Mouse (Mus musculus) stomach, embryonic 14.5 days (tissue): ENCODE measurements around the gene B230118H07Rik. TPM values are rescaled to one million over a fixed set of nuclear protein-coding genes. Genes with fewer than 3 reads are reported as not detected.

Experiments
- ATAC-seq: fragments of 200-750 bp; cut with Nextera tagmentation; 2 replicates; pipeline ENCODE4 v1.8.0; 2017; ENCODE audit warnings: low read depth, moderate TSS enrichment; ENCODE audit not compliant: insufficient number of reproducible peaks, insufficient read depth, low FRiP score
- H3K27ac ChIP-seq: fragments of 300-500 bp; sonication (generic); 2 replicates; pipeline ENCODE4 v1.5.1; 2014; ENCODE audit warnings: mild to moderate bottlenecking, low read length, moderate library complexity, mixed read lengths
- H3K27me3 ChIP-seq: fragments of 300-500 bp; sonication (generic); 2 replicates; pipeline ENCODE4 v1.6.1; 2014; ENCODE audit warnings: low read length, control low read depth, mixed read lengths; ENCODE audit not compliant: control insufficient read depth, insufficient read depth
- H3K36me3 ChIP-seq: fragments of 300-500 bp; sonication (generic); 2 replicates; pipeline ENCODE4 v1.6.1; 2014; ENCODE audit warnings: mild to moderate bottlenecking, control low read depth, low read length, moderate library complexity, mixed read lengths; ENCODE audit not compliant: control insufficient read depth, insufficient read depth
- H3K4me1 ChIP-seq: fragments of 300-500 bp; sonication (generic); 2 replicates; pipeline ENCODE4 v1.6.1; 2014; ENCODE audit warnings: low read length, control low read depth, mixed read lengths; ENCODE audit not compliant: control insufficient read depth, insufficient read depth
- H3K4me2 ChIP-seq: fragments of 300-500 bp; sonication (generic); replicated peaks from 2 replicates; pipeline ENCODE4 v1.6.1; 2014; ENCODE audit warnings: low read depth, low read length, control low read depth
- H3K4me3 ChIP-seq: fragments of 300-500 bp; sonication (generic); 2 replicates; pipeline ENCODE4 v1.5.1; 2014; ENCODE audit warnings: low read depth, low read length, control low read depth
- H3K9ac ChIP-seq: fragments of 300-500 bp; sonication (generic); replicated peaks from 2 replicates; pipeline ENCODE4 v1.6.1; 2014; ENCODE audit warnings: low read depth, mild to moderate bottlenecking, control low read depth, low read length, moderate library complexity, mixed read lengths
- H3K9me3 ChIP-seq: fragments of 300-500 bp; sonication (generic); 2 replicates; pipeline ENCODE4 v1.6.1; 2016; ENCODE audit warnings: low read depth, low read length, control low read depth; ENCODE audit not compliant: control insufficient read depth
- WGBS: fragments of 180-500 bp; shearing (Covaris S2); extraction: QIAGEN DNeasy Blood & Tissue Kit; methylation state at CpG from one replicate; pipeline ENCODE4 v1.1.7; 2014; 5-methylcytosine and 5-hydroxymethylcytosine counted together
- polyA plus RNA-seq: library from polyadenylated mRNA; unstranded; fragments of >200 nt; fragmentation: Nextera tagmentation; extraction: Ambion mirVana; gene quantifications from 2 replicates; pipeline ENCODE4 v1.2.1, GENCODE M21; 2014

Gene B230118H07Rik
- polyA plus RNA-seq, 1 experiment from 2014 or later, result 63.4 TPM

- WGBS, result 93% methylated on average over 1 of the region's 1 CpGs
- no peaks in the 10 kb centered on the region for H3K4me1 ChIP-seq
- H3K36me3 ChIP-seq, result no peaks in the 10 kb centered on the region
- H3K9ac ChIP-seq, result no peak overlapping the region
- no peak overlapping the region for H3K4me3 ChIP-seq
- no peaks in the 10 kb centered on the region for H3K9me3 ChIP-seq
- ATAC-seq, result no peak
- H3K27ac ChIP-seq, result no peak overlapping the region
- no peaks in the 10 kb centered on the region for H3K27me3 ChIP-seq
- H3K4me2 ChIP-seq, result no peak overlapping the region
These were observed 46.2 kb downstream of the B230118H07Rik start for GRCm38 (mm10) chr2:101603099-101603498.

- ATAC-seq, result no peak
- Histone ChIP-seq H3K27ac (no peak overlapping the region), H3K27me3 (no peaks in the 10 kb centered on the region), H3K36me3 (no peaks in the 10 kb centered on the region), H3K9ac (no peak overlapping the region), H3K4me3 (no peak overlapping the region), H3K4me2 (no peak overlapping the region), H3K4me1 (no peaks in the 10 kb centered on the region), H3K9me3 (no peaks in the 10 kb centered on the region)
- WGBS, result 29% methylated on average over 8 of the region's 8 CpGs
These were observed 48.6 kb downstream of the B230118H07Rik start for GRCm38 (mm10) chr2:101600703-101601102.

GRCm38 (mm10) chr2:101598190-101599181 is 50.8 kb downstream of the B230118H07Rik start:
- Histone ChIP-seq H3K4me1 (no peaks in the 10 kb centered on the region), H3K27me3 (no peaks in the 10 kb centered on the region), H3K27ac (no peak overlapping the region), H3K36me3 (no peaks in the 10 kb centered on the region), H3K9me3 (no peaks in the 10 kb centered on the region), H3K9ac (no peak overlapping the region), H3K4me3 (no peak overlapping the region), H3K4me2 (no peak overlapping the region)
- no peak for ATAC-seq
- WGBS, result 77% methylated on average over 13 of the region's 13 CpGs

- H3K4me2 ChIP-seq, result no peak overlapping the region
- H3K27me3 ChIP-seq, result no peaks in the 10 kb centered on the region
- H3K4me3 ChIP-seq, result no peak overlapping the region
- no peaks in the 10 kb centered on the region for H3K36me3 ChIP-seq
- H3K9me3 ChIP-seq, result no peaks in the 10 kb centered on the region
- H3K4me1 ChIP-seq, result no peaks in the 10 kb centered on the region
- ATAC-seq, result no peak
- H3K27ac ChIP-seq, result no peak overlapping the region
- H3K9ac ChIP-seq, result no peak overlapping the region
These were observed 52.1 kb downstream of the B230118H07Rik start for GRCm38 (mm10) chr2:101597186-101597585.

- ATAC-seq, result no peak
- Histone ChIP-seq H3K4me2 (no peak overlapping the region), H3K4me3 (no peak overlapping the region), H3K36me3 (no peaks in the 10 kb centered on the region), H3K9me3 (no peaks in the 10 kb centered on the region), H3K9ac (no peak overlapping the region), H3K27me3 (no peaks in the 10 kb centered on the region), H3K4me1 (no peaks in the 10 kb centered on the region), H3K27ac (no peak overlapping the region)
- 90% methylated on average over 5 of the region's 5 CpGs for WGBS
These were observed 54.7 kb downstream of the B230118H07Rik start for GRCm38 (mm10) chr2:101594681-101595080.

GRCm38 (mm10) chr2:101592886-101593285 is 56.4 kb downstream of the B230118H07Rik start:
- Histone ChIP-seq H3K4me2 (no peak overlapping the region), H3K27me3 (no peaks in the 10 kb centered on the region), H3K4me3 (no peak overlapping the region), H3K27ac (no peak overlapping the region), H3K4me1 (no peaks in the 10 kb centered on the region), H3K9me3 (no peaks in the 10 kb centered on the region), H3K36me3 (no peaks in the 10 kb centered on the region), H3K9ac (no peak overlapping the region)
- 50% methylated on average over 8 of the region's 8 CpGs for WGBS
- ATAC-seq, result no peak

- Histone ChIP-seq H3K9ac (no peak overlapping the region), H3K27ac (no peak overlapping the region), H3K4me2 (no peak overlapping the region), H3K27me3 (no peaks in the 10 kb centered on the region), H3K4me3 (no peak overlapping the region), H3K36me3 (no peaks in the 10 kb centered on the region), H3K4me1 (no peaks in the 10 kb centered on the region), H3K9me3 (no peaks in the 10 kb centered on the region)
- ATAC-seq, result no peak
- WGBS, result 25% methylated on average over 10 of the region's 10 CpGs
These were observed 57.1 kb downstream of the B230118H07Rik start for GRCm38 (mm10) chr2:101592023-101592841.

- ATAC-seq, result no peak
- H3K4me3 ChIP-seq, result no peak overlapping the region
- H3K27me3 ChIP-seq, result no peaks in the 10 kb centered on the region
- H3K27ac ChIP-seq, result no peak overlapping the region
- no peak overlapping the region for H3K9ac ChIP-seq
- H3K36me3 ChIP-seq, result no peaks in the 10 kb centered on the region
- no peak overlapping the region for H3K4me2 ChIP-seq
- WGBS, result 67% methylated on average over 8 of the region's 8 CpGs
- no peaks in the 10 kb centered on the region for H3K4me1 ChIP-seq
- no peaks in the 10 kb centered on the region for H3K9me3 ChIP-seq
These were observed 58.0 kb downstream of the B230118H07Rik start for GRCm38 (mm10) chr2:101591356-101591755.
